16 mouse cellular contexts compared by ENCODE assay signal in genomic region chr2:173175703-173176102, GRCm38 (mm10). TPM values are rescaled to one million over a fixed set of nuclear protein-coding genes. Genes with fewer than 3 reads are reported as not detected.
DNase-seq lines count a peak whose midpoint lies in the region; ATAC-seq and TF ChIP-seq lines count a peak whose summit lies in the region.
"Had no signal": no experiment of that assay in that cellular context is flagged by ENCODE, and none has a peak within 500 bp of the region (broad histone marks: within the 10 kb centered on the region; RNA-seq: fewer than 3 reads in every experiment).

No protein-coding gene starts in this region.

- TF ChIP-seq EP300 in liver, embryonic 14.5 days (IDR thresholded peaks at IDR 0.05; ENCODE audit: low read depth), result no peak

- TF ChIP-seq CTCF in hindbrain, postnatal 0 days (IDR thresholded peaks at IDR 0.05; ENCODE audit: low read depth), result peak; percentile 28; the same call in 1 of the 2 replicates
- peak; percentile 41 for TF ChIP-seq CTCF in liver, embryonic 14.5 days (IDR thresholded peaks at IDR 0.05; ENCODE audit: low read depth)
- TF ChIP-seq CTCF in thymus, adult 2 months (IDR thresholded peaks at IDR 0.05; ENCODE audit: borderline replicate concordance, control insufficient read depth, extremely low read depth, insufficient read depth, low read length, poor library complexity), result no peak

- no peak for TF ChIP-seq POLR2A in thymus, adult 2 months (IDR thresholded peaks at IDR 0.05; ENCODE audit: control insufficient read depth, extremely low read depth, insufficient read depth, low read length, poor library complexity)

- no peak overlapping the region for H3K27ac ChIP-seq in hindbrain, postnatal 0 days
- no peak overlapping the region for H3K27ac ChIP-seq in hindbrain, embryonic 11.5 days (ENCODE audit: low read depth, low read length)
- no peak overlapping the region for H3K27ac ChIP-seq in liver, embryonic 14.5 days
- H3K27ac ChIP-seq in liver, embryonic 12.5 days, result no peak overlapping the region
- no peak overlapping the region for H3K27ac ChIP-seq in thymus, adult 2 months (ENCODE audit: control insufficient read depth, insufficient read depth, low read length)
- H3K27ac ChIP-seq: embryonic facial prominence, embryonic 15.5 days; forebrain, embryonic 15.5 days; heart, embryonic 15.5 days; liver, embryonic 13.5 days had no signal

- 91% methylated on average over 5 of the region's 5 CpGs for WGBS in hindbrain, postnatal 0 days
- WGBS in hindbrain, embryonic 11.5 days, result 92% methylated on average over 5 of the region's 5 CpGs
- WGBS in liver, embryonic 14.5 days (ENCODE audit: insufficient replicate concordance), result 69% methylated on average over 5 of the region's 5 CpGs
- 76% methylated on average over 5 of the region's 5 CpGs for WGBS in liver, embryonic 12.5 days (ENCODE audit: insufficient replicate concordance)
- WGBS in thymus, adult 2 months, result 95% methylated on average over 5 of the region's 5 CpGs

- H3K4me3 ChIP-seq in hindbrain, postnatal 0 days (ENCODE audit: low read length), result no peak overlapping the region
- no peak overlapping the region for H3K4me3 ChIP-seq in hindbrain, embryonic 11.5 days (ENCODE audit: low read depth, low read length)
- no peak overlapping the region for H3K4me3 ChIP-seq in liver, embryonic 14.5 days (ENCODE audit: insufficient read depth in 1 of 2, low read depth in 2 of 2, low read length in 2 of 2)
- no peak overlapping the region for H3K4me3 ChIP-seq in liver, embryonic 12.5 days
- H3K4me3 ChIP-seq in thymus, adult 2 months (ENCODE audit: control insufficient read depth, insufficient read depth, low read length), result no peak overlapping the region
- H3K4me3 ChIP-seq: embryonic facial prominence, embryonic 15.5 days; forebrain, embryonic 15.5 days; heart, embryonic 15.5 days; liver, embryonic 13.5 days had no signal

- H3K9ac ChIP-seq in hindbrain, postnatal 0 days (replicated peaks; ENCODE audit: low read length), result no peak overlapping the region
- no peak overlapping the region for H3K9ac ChIP-seq in hindbrain, embryonic 11.5 days (ENCODE audit: low read depth, low read length)
- H3K9ac ChIP-seq in liver, embryonic 14.5 days (replicated peaks), result no peak overlapping the region
- H3K9ac ChIP-seq in liver, embryonic 12.5 days, result no peak overlapping the region
- H3K9ac ChIP-seq: embryonic facial prominence, embryonic 15.5 days; forebrain, embryonic 15.5 days; heart, embryonic 15.5 days; liver, embryonic 13.5 days had no signal

- no peaks in the 10 kb centered on the region for H3K9me3 ChIP-seq in hindbrain, postnatal 0 days (ENCODE audit: low read length)
- H3K9me3 ChIP-seq in hindbrain, embryonic 11.5 days (ENCODE audit: control insufficient read depth, low read length), result no peaks in the 10 kb centered on the region
- H3K9me3 ChIP-seq in liver, embryonic 14.5 days (ENCODE audit: control insufficient read depth, low read length), result no peaks in the 10 kb centered on the region
- H3K9me3 ChIP-seq in liver, embryonic 12.5 days (replicated peaks), result peaks cover 6% of the 10 kb centered on the region; the same call in 1 of the 2 replicates
- H3K9me3 ChIP-seq: embryonic facial prominence, embryonic 15.5 days; forebrain, embryonic 15.5 days; heart, embryonic 15.5 days had no signal

- peaks cover 8% of the 10 kb centered on the region; the same call in 1 of the 2 replicates for H3K4me1 ChIP-seq in hindbrain, postnatal 0 days (ENCODE audit: insufficient read depth, low read length)
- peaks cover 17% of the 10 kb centered on the region for H3K4me1 ChIP-seq in hindbrain, embryonic 11.5 days (replicated peaks; ENCODE audit: control insufficient read depth, insufficient read depth, low read length)
- H3K4me1 ChIP-seq in liver, embryonic 14.5 days (replicated peaks; ENCODE audit: control insufficient read depth in 2 of 2, insufficient read depth in 2 of 2, low read length in 1 of 2), result peaks cover 0 to 21% of the 10 kb centered on the region in 2 experiments; a peak in 2 of 4 replicates
- H3K4me1 ChIP-seq in liver, embryonic 12.5 days, result peaks cover 31% of the 10 kb centered on the region
- H3K4me1 ChIP-seq in thymus, adult 2 months (replicated peaks; ENCODE audit: control insufficient read depth, insufficient read depth, low read length), result peaks cover 36% of the 10 kb centered on the region

- DNase-seq in hindbrain, postnatal 0 days (ENCODE audit: low spot score), result no peak
- no peak for DNase-seq in hindbrain, embryonic 11.5 days (ENCODE audit: low spot score)
- DNase-seq in liver, embryonic 14.5 days (ENCODE audit: low read depth in 3 of 3, low spot score in 3 of 3), result no peak
- DNase-seq in thymus, adult 2 months, result peak; percentile 1
- no peak for DNase-seq in thymus, postnatal 14 days
- peak; percentile 26 for DNase-seq in naive thymus-derived CD4-positive, alpha-beta T cell, adult 2 months (ENCODE audit: low read depth)
- no peak for DNase-seq in adrenal gland, postnatal 25 days
- DNase-seq: cerebellum, postnatal 14 days; liver, embryonic 13.5 days had no signal

- ATAC-seq in hindbrain, postnatal 0 days, result no peak
- ATAC-seq in hindbrain, embryonic 11.5 days (ENCODE audit: low FRiP score), result no peak
- no peak for ATAC-seq in liver, embryonic 14.5 days (ENCODE audit: insufficient read depth)
- no peak for ATAC-seq in liver, embryonic 12.5 days
- ATAC-seq: CD4-positive, CD25-positive, alpha-beta regulatory T cell, adult 4 months; forebrain, embryonic 15.5 days; Patski had no signal

- no peaks in the 10 kb centered on the region for H3K27me3 ChIP-seq in hindbrain, postnatal 0 days (ENCODE audit: insufficient read depth, low read length)
- no peaks in the 10 kb centered on the region; the same call in 1 of the 2 replicates for H3K27me3 ChIP-seq in hindbrain, embryonic 11.5 days (ENCODE audit: control insufficient read depth, insufficient read depth, low read length)
- H3K27me3 ChIP-seq in liver, embryonic 14.5 days (ENCODE audit: control insufficient read depth, insufficient read depth, low read length), result peaks cover 6% of the 10 kb centered on the region; the same call in 1 of the 2 replicates
- H3K27me3 ChIP-seq in liver, embryonic 12.5 days (replicated peaks), result peaks cover 46% of the 10 kb centered on the region
- peaks cover 4% of the 10 kb centered on the region; the same call in 1 of the 2 replicates for H3K27me3 ChIP-seq in thymus, adult 2 months (ENCODE audit: control insufficient read depth, insufficient read depth, low read length)
- H3K27me3 ChIP-seq: embryonic facial prominence, embryonic 15.5 days had no signal

- no peak overlapping the region for H3K4me2 ChIP-seq in hindbrain, postnatal 0 days (ENCODE audit: low read depth, low read length)
- H3K4me2 ChIP-seq in hindbrain, embryonic 11.5 days (replicated peaks; ENCODE audit: low read depth, low read length), result no peak overlapping the region
- no peak overlapping the region for H3K4me2 ChIP-seq in liver, embryonic 14.5 days (ENCODE audit: low read depth)
- no peak overlapping the region for H3K4me2 ChIP-seq in liver, embryonic 12.5 days
- H3K4me2 ChIP-seq: embryonic facial prominence, embryonic 15.5 days; forebrain, embryonic 15.5 days; heart, embryonic 15.5 days; liver, embryonic 13.5 days had no signal

- no peaks in the 10 kb centered on the region for H3K36me3 ChIP-seq in hindbrain, postnatal 0 days (ENCODE audit: insufficient read depth, low read length)
- no peaks in the 10 kb centered on the region for H3K36me3 ChIP-seq in hindbrain, embryonic 11.5 days (ENCODE audit: control insufficient read depth, insufficient read depth, low read length)
- no peaks in the 10 kb centered on the region for H3K36me3 ChIP-seq in liver, embryonic 14.5 days (replicated peaks; ENCODE audit: control insufficient read depth, insufficient read depth, low read depth)
- H3K36me3 ChIP-seq in liver, embryonic 12.5 days, result no peaks in the 10 kb centered on the region
- H3K36me3 ChIP-seq in thymus, adult 2 months (ENCODE audit: control insufficient read depth, insufficient read depth, low read length), result no peaks in the 10 kb centered on the region
- H3K36me3 ChIP-seq: embryonic facial prominence, embryonic 15.5 days; forebrain, embryonic 15.5 days; heart, embryonic 15.5 days; liver, embryonic 13.5 days had no signal

RNA-seq across cellular contexts. Expression of gene Pck1, which starts 22.9 kb away (rescaled TPM):
- total RNA-seq in hindbrain, postnatal 0 days (2014; rRNA removed), result 0.21 TPM in 1 of 2 replicates, not detected in the other
- not detected in 2 replicates for polyA plus RNA-seq in hindbrain, postnatal 0 days (2015; fragmentation: Nextera tagmentation; extraction: Ambion mirVana)
- polyA plus RNA-seq in hindbrain, embryonic 11.5 days (2014; fragmentation: Nextera tagmentation; extraction: Ambion mirVana), result not detected in 2 replicates
- 0.15 and 0.16 TPM in 2 replicates for polyA plus RNA-seq in liver, embryonic 14.5 days (2012; rRNA removed)
- 0.13 and 0.18 TPM in 2 replicates for polyA plus RNA-seq in liver, embryonic 14.5 days (2014; fragmentation: Nextera tagmentation; extraction: Ambion mirVana)
- 0.07 and 0.20 TPM in 2 replicates for polyA plus RNA-seq in liver, embryonic 12.5 days (2016; fragmentation: Nextera tagmentation; extraction: Ambion mirVana)
- 14.5 and 25.6 TPM in 2 replicates for polyA plus RNA-seq in thymus, adult 2 months (2012; rRNA removed)
- total RNA-seq in adrenal gland, postnatal 25 days (2021), result 420 and 690 TPM in 2 replicates
- polyA plus RNA-seq: CD4-positive, CD25-positive, alpha-beta regulatory T cell, adult 4 months; embryonic facial prominence, embryonic 15.5 days; forebrain, embryonic 15.5 days; Patski had no signal

RNA-seq across cellular contexts. Expression of gene Zbp1, which starts 43.0 kb away (rescaled TPM):
- not detected in 2 replicates for total RNA-seq in hindbrain, postnatal 0 days (2014; rRNA removed)
- 0.58 and 0.68 TPM in 2 replicates for polyA plus RNA-seq in hindbrain, postnatal 0 days (2015; fragmentation: Nextera tagmentation; extraction: Ambion mirVana)
- 0.33 TPM in 1 of 2 replicates, not detected in the other for polyA plus RNA-seq in hindbrain, embryonic 11.5 days (2014; fragmentation: Nextera tagmentation; extraction: Ambion mirVana)
- polyA plus RNA-seq in liver, embryonic 14.5 days (2012; rRNA removed), result 0.21 and 0.64 TPM in 2 replicates
- 0.83 and 1.0 TPM in 2 replicates for polyA plus RNA-seq in liver, embryonic 14.5 days (2014; fragmentation: Nextera tagmentation; extraction: Ambion mirVana)
- 0.21 and 0.36 TPM in 2 replicates for polyA plus RNA-seq in liver, embryonic 12.5 days (2016; fragmentation: Nextera tagmentation; extraction: Ambion mirVana)
- 58.6 and 63.7 TPM in 2 replicates for polyA plus RNA-seq in thymus, adult 2 months (2012; rRNA removed)
- total RNA-seq in adrenal gland, postnatal 25 days (2021), result 2.6 and 3.5 TPM in 2 replicates

RNA-seq across cellular contexts. Expression of gene Ctcfl, which starts 56.4 kb away (rescaled TPM):
- total RNA-seq in hindbrain, postnatal 0 days (2014; rRNA removed), result not detected in 2 replicates
- not detected in 2 replicates for polyA plus RNA-seq in hindbrain, postnatal 0 days (2015; fragmentation: Nextera tagmentation; extraction: Ambion mirVana)
- 0.06 TPM in 2 replicates for polyA plus RNA-seq in hindbrain, embryonic 11.5 days (2014; fragmentation: Nextera tagmentation; extraction: Ambion mirVana)
- polyA plus RNA-seq in liver, embryonic 14.5 days (2012; rRNA removed), result 0.01 and 0.02 TPM in 2 replicates
- polyA plus RNA-seq in liver, embryonic 14.5 days (2014; fragmentation: Nextera tagmentation; extraction: Ambion mirVana), result not detected in 2 replicates
- 0.04 and 0.06 TPM in 2 replicates for polyA plus RNA-seq in liver, embryonic 12.5 days (2016; fragmentation: Nextera tagmentation; extraction: Ambion mirVana)
- 0.12 TPM in 1 of 2 replicates, not detected in the other for polyA plus RNA-seq in thymus, adult 2 months (2012; rRNA removed)
- total RNA-seq in adrenal gland, postnatal 25 days (2021), result 0.09 TPM in 1 of 2 replicates, not detected in the other
- total RNA-seq: adrenal gland, adult 18-20 months had no signal
- polyA plus RNA-seq: CD4-positive, CD25-positive, alpha-beta regulatory T cell, adult 4 months; Patski had no signal

Comparison
In these comparisons a context has a peak if more than half of its experiments do, and no peak if none do; other contexts are left out.
1. DNase-seq: peak in thymus, adult 2 months (single experiment) and naive thymus-derived CD4-positive, alpha-beta T cell, adult 2 months (single experiment); none in hindbrain, postnatal 0 days (single experiment), hindbrain, embryonic 11.5 days (single experiment), liver, embryonic 14.5 days (0 of 3), thymus, postnatal 14 days (single experiment) and adrenal gland, postnatal 25 days (single experiment).
2. RNA of gene Pck1, which starts 22.9 kb away (polyA plus RNA-seq): 14.5 to 25.6 TPM in thymus, adult 2 months; 0.13 to 0.18 TPM in liver, embryonic 14.5 days, 0.07 to 0.20 TPM in liver, embryonic 12.5 days, not detected in hindbrain, embryonic 11.5 days and not detected in hindbrain, postnatal 0 days; every median in the first group is over 10 times any median in the second.
3. RNA of gene Zbp1, which starts 43.0 kb away (polyA plus RNA-seq): 58.6 to 63.7 TPM in thymus, adult 2 months; 0.21 to 1.0 TPM in liver, embryonic 14.5 days, 0.58 to 0.68 TPM in hindbrain, postnatal 0 days, 0.21 to 0.36 TPM in liver, embryonic 12.5 days and 0.33 TPM in hindbrain, embryonic 11.5 days; every median in the first group is over 10 times any median in the second.